Mouse (Mus musculus) hindbrain, postnatal 0 days (tissue): ENCODE measurements around the gene Lrrc8d. TPM values are rescaled to one million over a fixed set of nuclear protein-coding genes. Genes with fewer than 3 reads are reported as not detected.
A peak's percentile ranks its signal among the peaks of the same experiment; 100 is the strongest.

Experiments used
- ATAC-seq: fragments of 200-750 bp; cut with Nextera tagmentation; 2 replicates; pipeline ENCODE4 v1.8.0; 2017; ENCODE audit warnings: mild to moderate bottlenecking, moderate TSS enrichment, moderate library complexity
- DNase-seq: peaks from one replicate; pipeline ENCODE4 v3.0.0-alpha.2; 2015; ENCODE audit warnings: low spot score
- H3K27ac ChIP-seq: fragments of 300-500 bp; sonication (generic); 2 replicates; pipeline ENCODE4 v1.5.1; 2014; ENCODE audit warnings: mild to moderate bottlenecking
- H3K27me3 ChIP-seq: fragments of 300-500 bp; sonication (generic); 2 replicates; pipeline ENCODE4 v1.6.1; 2014; ENCODE audit warnings: low read length, mixed read lengths; ENCODE audit not compliant: insufficient read depth
- H3K36me3 ChIP-seq: fragments of 300-500 bp; sonication (generic); 2 replicates; pipeline ENCODE4 v1.6.1; 2014; ENCODE audit warnings: low read length, mixed read lengths; ENCODE audit not compliant: insufficient read depth
- H3K4me1 ChIP-seq: fragments of 300-500 bp; sonication (generic); 2 replicates; pipeline ENCODE4 v1.6.1; 2014; ENCODE audit warnings: antibody characterized with exemption, low read length, mixed read lengths; ENCODE audit not compliant: insufficient read depth
- H3K4me2 ChIP-seq: fragments of 300-500 bp; sonication (generic); 2 replicates; pipeline ENCODE4 v1.6.1; 2014; ENCODE audit warnings: low read depth, mild to moderate bottlenecking, low read length, moderate library complexity, mixed read lengths
- H3K4me3 ChIP-seq: fragments of 300-500 bp; sonication (generic); 2 replicates; pipeline ENCODE4 v1.5.1; 2014; ENCODE audit warnings: low read length
- H3K9ac ChIP-seq: fragments of 300-500 bp; sonication (generic); replicated peaks from 2 replicates; pipeline ENCODE4 v1.6.1; 2014; ENCODE audit warnings: mild to moderate bottlenecking, low read length, moderate library complexity, mixed read lengths
- H3K9me3 ChIP-seq: fragments of 300-500 bp; sonication (generic); 2 replicates; pipeline ENCODE4 v1.6.1; 2016; ENCODE audit warnings: low read length, mixed read lengths
- CTCF ChIP-seq: IDR thresholded peaks from 2 replicates; pipeline ENCODE4 v1.5.1; 2016; ENCODE audit warnings: antibody characterized with exemption, control low read depth, low read depth
- WGBS: fragments of 180-500 bp; shearing (Covaris S2); extraction: QIAGEN DNeasy Blood & Tissue Kit; methylation state at CpG from one replicate; pipeline ENCODE4 v1.1.7; 2014; 5-methylcytosine and 5-hydroxymethylcytosine counted together
- polyA plus RNA-seq: library from polyadenylated mRNA; unstranded; fragments of >200 nt; fragmentation: Nextera tagmentation; extraction: Ambion mirVana; gene quantifications from 2 replicates; pipeline ENCODE4 v1.2.1, GENCODE M21; 2015
- total RNA-seq: library from RNA; depleted of rRNA; stranded (reverse); fragments of >200 nt; gene quantifications from 2 replicates; pipeline ENCODE4 v1.2.3, GENCODE M21; 2014

Lrrc8d gene
- total and polyA plus RNA-seq, 2 experiments from 2014 or later: 11.7 to 27.7 TPM

DNA sequence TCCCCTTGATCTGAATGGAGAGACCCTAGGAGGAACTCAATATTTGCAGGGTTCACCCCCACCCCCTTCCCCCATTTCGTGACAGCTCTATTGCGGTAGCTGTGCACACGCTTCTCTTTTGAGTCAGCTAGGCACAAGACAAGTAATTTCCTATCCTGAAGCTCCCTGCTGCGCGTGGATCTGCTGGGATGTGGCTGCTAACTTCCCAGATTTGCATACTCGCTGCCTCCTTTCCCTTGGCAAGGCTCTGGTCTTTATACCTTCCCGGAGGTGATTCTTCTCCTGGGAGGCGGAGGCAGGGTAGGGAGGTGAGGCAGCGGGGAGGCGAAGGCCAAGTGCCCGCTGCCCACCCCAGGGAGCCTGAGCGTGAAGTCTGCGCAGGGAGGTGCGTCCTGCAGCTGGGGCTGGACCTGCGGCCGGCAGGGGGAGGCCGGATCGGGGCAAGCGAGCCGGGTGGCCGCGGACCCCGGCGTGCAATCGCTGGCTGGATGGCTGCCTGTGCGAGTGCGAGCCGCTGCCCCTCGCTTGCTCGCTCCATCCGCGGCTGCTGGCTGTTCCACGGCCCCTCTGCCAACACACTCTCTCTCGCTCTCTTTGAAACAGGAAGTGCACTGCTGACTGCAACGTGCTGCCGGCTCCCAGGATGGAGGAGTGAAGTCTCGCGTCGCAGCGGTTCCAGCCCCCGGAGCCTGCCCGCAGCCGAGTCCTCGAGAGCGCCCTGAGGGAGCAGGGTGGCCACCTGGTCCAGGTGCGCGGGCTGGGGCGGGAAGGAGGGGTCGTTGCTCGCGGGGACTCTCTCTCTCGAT, 32.1 kb downstream of the Lrrc8d start:
- WGBS: 4% methylated on average over 48 of the region's 52 CpGs
- peak; percentile 69 for DNase-seq
- Histone ChIP-seq H3K36me3 (no peaks in the 10 kb centered on the region), H3K4me1 (0 out of 2 replicates have a peak, but pooled peaks cover 3% of the 10 kb centered on the region), H3K4me2 (peak overlapping the region; percentile 95), H3K9me3 (no peaks in the 10 kb centered on the region), H3K4me3 (peak overlapping the region; percentile 46), H3K27ac (peak overlapping the region; percentile 51; the same call in 1 of the 2 replicates), H3K27me3 (no peaks in the 10 kb centered on the region), H3K9ac (peak overlapping the region; percentile 58)
- peak; percentile 85 for ATAC-seq
- TF ChIP-seq CTCF: peak; percentile 31

DNA sequence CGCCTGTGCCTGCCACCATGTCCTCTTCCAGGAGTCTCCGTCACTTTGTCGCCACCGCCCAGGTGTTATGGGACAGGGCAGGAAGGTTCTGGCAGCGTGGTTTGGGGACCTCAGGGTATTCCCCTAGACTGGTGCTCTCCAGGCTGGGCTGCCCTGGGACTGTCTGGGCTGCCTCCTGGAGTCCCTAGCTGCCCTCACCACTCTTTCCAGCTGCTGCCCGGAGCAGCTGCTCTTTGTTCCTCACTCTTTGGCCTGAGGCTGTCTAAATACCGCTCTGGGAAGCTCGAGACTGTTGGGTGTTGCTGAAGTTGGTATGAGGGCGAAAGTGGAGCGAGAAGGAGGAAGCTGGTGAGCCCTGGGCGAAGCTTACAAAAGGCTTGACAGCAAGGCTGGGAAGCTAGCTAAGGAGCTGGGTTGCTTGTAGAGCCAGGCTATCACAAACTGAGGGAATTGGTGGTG, 32.7 kb downstream of the Lrrc8d start:
- no peaks in the 10 kb centered on the region for H3K9me3 ChIP-seq
- peak overlapping the region; percentile 95 for H3K4me2 ChIP-seq
- 0 out of 2 replicates have a peak, but pooled peaks cover 3% of the 10 kb centered on the region for H3K4me1 ChIP-seq
- TF ChIP-seq CTCF: no peak
- H3K27ac ChIP-seq: peak overlapping the region; percentile 51; the same call in 1 of the 2 replicates
- peak overlapping the region; percentile 58 for H3K9ac ChIP-seq
- H3K4me3 ChIP-seq: peak overlapping the region; percentile 46
- DNase-seq (no peak), ATAC-seq (peak; percentile 50)
- WGBS: 53% methylated on average over 11 of the region's 11 CpGs
- H3K27me3 ChIP-seq: no peaks in the 10 kb centered on the region
- H3K36me3 ChIP-seq: no peaks in the 10 kb centered on the region

DNA sequence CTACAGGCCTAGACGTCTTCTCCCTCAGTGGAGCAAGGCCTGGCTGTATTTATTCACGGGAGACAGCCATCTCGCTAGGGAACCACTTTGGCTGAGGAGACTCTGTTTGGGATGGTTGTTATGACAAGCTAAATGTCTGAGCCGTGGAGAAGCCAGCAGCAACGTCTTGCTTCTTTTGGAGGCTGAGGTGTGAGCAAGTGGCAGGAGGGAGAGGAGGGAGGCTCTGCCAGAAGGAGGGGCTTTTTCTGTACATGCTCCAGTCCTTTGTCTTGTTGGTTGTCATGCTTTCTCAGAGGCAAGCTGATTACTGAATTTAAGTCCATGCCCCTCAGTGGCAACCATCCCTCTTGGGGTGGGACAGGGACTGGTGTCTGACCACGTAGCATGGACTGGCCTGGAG, 33.5 kb downstream of the Lrrc8d start:
- Histone ChIP-seq H3K9me3 (no peaks in the 10 kb centered on the region), H3K4me3 (no peak overlapping the region), H3K36me3 (no peaks in the 10 kb centered on the region), H3K9ac (no peak overlapping the region), H3K4me1 (0 out of 2 replicates have a peak, but pooled peaks cover 3% of the 10 kb centered on the region), H3K4me2 (no peak overlapping the region), H3K27ac (no peak overlapping the region), H3K27me3 (no peaks in the 10 kb centered on the region)
- DNase-seq (no peak), ATAC-seq (no peak)
- 66% methylated on average over 6 of the region's 6 CpGs for WGBS
- no peak for TF ChIP-seq CTCF

DNA sequence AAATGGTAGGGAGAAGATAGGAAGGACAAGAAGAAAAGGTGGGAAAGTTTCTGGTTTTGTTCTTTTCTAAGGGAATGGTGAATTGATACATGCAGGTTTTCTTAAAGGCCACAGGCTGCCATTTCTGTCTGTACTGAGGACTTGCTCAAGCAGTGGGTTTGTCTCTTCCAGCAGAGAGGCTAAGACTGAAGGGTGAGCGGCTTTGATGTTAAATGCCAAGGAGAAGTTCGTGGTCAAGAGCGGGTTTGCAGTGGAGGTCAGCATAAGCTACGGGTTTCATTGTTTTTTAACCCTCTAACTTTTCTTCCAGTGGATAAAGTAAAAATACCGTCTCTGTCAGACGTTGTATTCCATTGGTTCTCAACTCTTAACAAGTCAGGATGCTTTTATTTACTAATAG, 36.6 kb downstream of the Lrrc8d start:
- no peak overlapping the region for H3K27ac ChIP-seq
- no peaks in the 10 kb centered on the region for H3K9me3 ChIP-seq
- no peak for DNase-seq
- no peaks in the 10 kb centered on the region for H3K27me3 ChIP-seq
- no peak overlapping the region for H3K4me3 ChIP-seq
- ATAC-seq: no peak
- H3K36me3 ChIP-seq: no peaks in the 10 kb centered on the region
- TF ChIP-seq CTCF: no peak
- H3K4me1 ChIP-seq: peaks cover 3% of the 10 kb centered on the region; the same call in 1 of the 2 replicates
- no peak overlapping the region for H3K9ac ChIP-seq
- WGBS: 92% methylated on average over 6 of the region's 6 CpGs
- H3K4me2 ChIP-seq: no peak overlapping the region

DNA sequence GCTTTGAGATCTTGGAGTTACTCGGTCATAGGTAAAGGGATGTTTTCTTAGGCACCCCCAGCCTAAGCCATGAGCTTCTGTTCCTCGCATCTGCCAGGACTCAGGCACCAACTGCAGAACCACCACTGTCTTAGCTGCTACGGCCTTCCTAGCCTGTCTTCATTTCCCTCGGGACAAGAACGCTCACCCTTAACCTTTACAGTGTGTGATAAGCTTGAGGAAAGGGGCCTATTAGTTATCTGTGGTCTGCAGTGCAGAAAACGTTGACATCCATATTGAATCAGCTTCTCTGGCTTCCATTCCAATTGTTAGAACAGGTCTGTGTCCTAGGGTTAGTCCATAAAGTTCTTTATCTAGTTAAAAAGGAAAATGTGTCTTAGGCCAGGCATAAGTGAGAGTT, 37.4 kb downstream of the Lrrc8d start:
- Histone ChIP-seq H3K27ac (no peak overlapping the region), H3K9me3 (no peaks in the 10 kb centered on the region), H3K4me3 (no peak overlapping the region), H3K36me3 (no peaks in the 10 kb centered on the region), H3K9ac (no peak overlapping the region), H3K27me3 (no peaks in the 10 kb centered on the region), H3K4me2 (no peak overlapping the region), H3K4me1 (peaks cover 3% of the 10 kb centered on the region; the same call in 1 of the 2 replicates)
- ATAC-seq (no peak), DNase-seq (no peak)
- 75% methylated on average over 6 of the region's 6 CpGs for WGBS
- TF ChIP-seq CTCF: no peak

DNA sequence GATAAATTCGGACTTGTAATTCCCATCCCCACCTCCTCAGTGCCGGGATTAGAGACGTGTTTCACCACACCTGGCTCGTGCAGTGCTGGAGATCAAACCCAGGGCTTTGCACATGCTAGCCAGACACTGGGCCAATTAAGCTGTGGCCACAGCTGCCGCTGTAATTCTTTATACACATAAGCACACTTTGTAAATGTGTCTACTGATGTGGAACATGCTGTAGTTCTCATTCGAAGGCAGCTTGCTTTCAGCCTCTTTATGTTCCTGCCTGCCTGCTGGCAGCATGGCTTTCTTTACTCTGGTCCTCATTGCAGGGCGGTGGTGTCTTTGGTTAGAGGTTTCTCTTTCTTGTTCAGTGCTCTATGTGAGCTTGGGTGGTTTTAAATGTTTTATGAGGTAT, 40.7 kb downstream of the Lrrc8d start:
- Histone ChIP-seq H3K27ac (no peak overlapping the region), H3K27me3 (no peaks in the 10 kb centered on the region), H3K4me3 (no peak overlapping the region), H3K4me2 (no peak overlapping the region), H3K36me3 (no peaks in the 10 kb centered on the region), H3K4me1 (no peaks in the 10 kb centered on the region; the same call in 1 of the 2 replicates), H3K9ac (no peak overlapping the region), H3K9me3 (no peaks in the 10 kb centered on the region)
- TF ChIP-seq CTCF: no peak
- peak; percentile 65 for ATAC-seq
- DNase-seq: peak; percentile 53
- WGBS: 20% methylated on average over 7 of the region's 7 CpGs

DNA sequence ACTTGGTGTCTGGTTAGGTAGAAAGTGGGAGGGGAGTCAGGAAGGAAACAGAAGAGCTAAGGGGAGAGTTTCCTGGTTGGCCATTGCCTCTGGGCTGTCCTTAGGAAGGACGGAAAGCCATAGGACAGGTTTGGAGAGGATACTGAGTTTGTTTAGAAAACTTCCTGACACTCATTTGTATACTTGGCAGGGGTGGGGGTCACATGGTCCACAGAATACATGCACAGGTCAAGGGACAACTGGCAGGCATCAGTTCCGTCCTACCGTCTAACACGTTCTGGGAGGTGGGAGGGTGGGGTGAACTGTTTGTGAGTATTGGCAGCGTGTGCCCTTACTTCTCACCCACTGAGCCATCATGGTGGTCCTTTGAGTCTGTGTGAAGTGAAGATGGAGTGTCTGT, 42.9 kb downstream of the Lrrc8d start:
- TF ChIP-seq CTCF: no peak
- DNase-seq (no peak), ATAC-seq (no peak)
- H3K4me1 ChIP-seq: no peaks in the 10 kb centered on the region; the same call in 1 of the 2 replicates
- 55% methylated on average over 5 of the region's 5 CpGs for WGBS
- no peaks in the 10 kb centered on the region for H3K36me3 ChIP-seq
- H3K4me3 ChIP-seq: no peak overlapping the region
- no peaks in the 10 kb centered on the region for H3K9me3 ChIP-seq
- no peaks in the 10 kb centered on the region for H3K27me3 ChIP-seq
- H3K9ac ChIP-seq: no peak overlapping the region
- H3K4me2 ChIP-seq: no peak overlapping the region
- H3K27ac ChIP-seq: no peak overlapping the region
